Mouse (Mus musculus) midbrain, embryonic 11.5 days (tissue): ENCODE results near the gene Olfr393. TPM values are rescaled to one million over a fixed set of nuclear protein-coding genes. Genes with fewer than 3 reads are reported as not detected.

ENCODE experiments used
- ATAC-seq: fragments of 200-750 bp; cut with Nextera tagmentation; 2 replicates; pipeline ENCODE4 v1.8.0; 2017; ENCODE audit warnings: moderate TSS enrichment, moderate library complexity; ENCODE audit not compliant: low FRiP score
- DNase-seq: peaks from one replicate; pipeline ENCODE4 v3.0.0; 2015; ENCODE audit warnings: low spot score; ENCODE audit errors: missing footprints
- H3K27ac ChIP-seq: fragments of 300-500 bp; sonication (generic); 2 replicates; pipeline ENCODE4 v1.5.1; 2014; ENCODE audit warnings: low read depth, low read length
- H3K27me3 ChIP-seq: fragments of 300-500 bp; sonication (generic); 2 replicates; pipeline ENCODE4 v1.6.1; 2014; ENCODE audit warnings: mild to moderate bottlenecking, low read length, moderate library complexity, mixed read lengths; ENCODE audit not compliant: control insufficient read depth, insufficient read depth
- H3K36me3 ChIP-seq: fragments of 300-500 bp; sonication (generic); 2 replicates; pipeline ENCODE4 v1.6.1; 2014; ENCODE audit warnings: mild to moderate bottlenecking, low read length, moderate library complexity, mixed read lengths; ENCODE audit not compliant: control insufficient read depth, insufficient read depth
- H3K4me1 ChIP-seq: fragments of 300-500 bp; sonication (generic); 2 replicates; pipeline ENCODE4 v1.6.1; 2014; ENCODE audit warnings: low read length; ENCODE audit not compliant: control insufficient read depth, insufficient read depth
- H3K4me2 ChIP-seq: fragments of 300-500 bp; sonication (generic); 2 replicates; pipeline ENCODE4 v1.6.1; 2014; ENCODE audit warnings: mild to moderate bottlenecking, moderate library complexity
- H3K4me3 ChIP-seq: fragments of 300-500 bp; sonication (generic); 2 replicates; pipeline ENCODE4 v1.5.1; 2014; ENCODE audit warnings: low read depth, low read length
- H3K9ac ChIP-seq: fragments of 300-500 bp; sonication (generic); 2 replicates; pipeline ENCODE4 v1.6.1; 2014; ENCODE audit warnings: low read length
- H3K9me3 ChIP-seq: fragments of 300-500 bp; sonication (generic); 2 replicates; pipeline ENCODE4 v1.6.1; 2016; ENCODE audit warnings: low read length; ENCODE audit not compliant: control insufficient read depth
- WGBS: fragments of 180-500 bp; shearing (Covaris S2); extraction: QIAGEN DNeasy Blood & Tissue Kit; methylation state at CpG from one replicate; pipeline ENCODE4 v1.1.7; 2014; 5-methylcytosine and 5-hydroxymethylcytosine counted together
- polyA plus RNA-seq: library from polyadenylated mRNA; unstranded; fragments of >200 nt; fragmentation: Nextera tagmentation; extraction: Ambion mirVana; gene quantifications from 2 replicates; pipeline ENCODE4 v1.2.1, GENCODE M21; 2014

Olfr393 gene
- polyA plus RNA-seq: not detected in 2 replicates

DNA sequence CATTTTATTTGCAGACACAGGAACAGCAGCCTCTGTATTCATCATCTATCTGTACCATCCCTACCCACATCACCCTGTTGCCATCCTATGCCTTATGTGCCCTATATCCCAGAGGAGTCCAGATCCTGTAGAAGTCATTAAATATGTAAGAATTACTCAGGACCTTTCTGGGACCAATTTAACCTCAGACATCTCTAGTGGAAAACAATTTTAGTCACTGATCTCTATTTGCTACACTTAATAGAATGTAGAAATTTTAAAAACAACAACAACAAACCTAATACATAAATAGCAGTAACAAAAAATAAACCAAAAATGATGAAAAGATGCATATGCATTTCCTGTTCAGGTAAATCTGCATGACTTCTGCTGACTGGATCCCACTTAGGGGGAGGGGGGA is at the start of gene Olfr393:
Gene Olfr393 (minus strand): TSS at position 101 of the 400 bp plus-strand sequence.
- ATAC-seq: no peak
- no peak within 1 kb of the TSS for H3K4me3 ChIP-seq
- H3K9me3 ChIP-seq: peaks cover 2% of the 10 kb centered on the region; the same call in 1 of the 2 replicates
- no peak within 1 kb of the TSS for H3K4me2 ChIP-seq
- H3K36me3 ChIP-seq: no peaks in the 10 kb centered on the region
- DNase-seq: no peak
- H3K27ac ChIP-seq: no peak within 1 kb of the TSS
- H3K9ac ChIP-seq: no peak within 1 kb of the TSS
- H3K27me3 ChIP-seq: no peaks in the 10 kb centered on the region
- no peaks in the 10 kb centered on the region for H3K4me1 ChIP-seq

DNA sequence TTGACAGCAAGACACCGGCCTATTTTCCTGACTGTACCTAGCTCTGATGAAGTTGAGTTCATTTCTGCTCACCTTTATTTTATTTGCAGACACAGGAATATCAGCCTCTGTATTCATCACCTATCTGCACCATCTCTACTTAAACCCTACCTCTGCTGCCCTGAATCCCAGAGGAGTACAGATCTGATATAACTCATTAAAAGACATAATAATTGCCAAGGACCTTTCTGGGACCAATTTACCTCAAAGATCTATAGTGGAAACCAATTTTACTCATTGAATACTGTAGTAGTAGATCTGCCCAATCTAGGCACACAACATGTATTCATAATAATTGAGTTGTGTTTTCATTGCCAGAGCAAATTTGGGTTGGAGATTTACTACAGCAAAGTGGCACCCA is 39.4 kb upstream of the Olfr393 start, which contains the start of gene Olfr394:
Gene Olfr394 (minus strand): TSS at position 101 of the 400 bp plus-strand sequence.
- no peak within 1 kb of the TSS for H3K4me2 ChIP-seq
- no peak within 1 kb of the TSS for H3K27ac ChIP-seq
- H3K36me3 ChIP-seq: no peaks in the 10 kb centered on the region
- H3K27me3 ChIP-seq: no peaks in the 10 kb centered on the region
- no peaks in the 10 kb centered on the region for H3K4me1 ChIP-seq
- H3K9ac ChIP-seq: no peak within 1 kb of the TSS
- H3K4me3 ChIP-seq: no peak within 1 kb of the TSS
- WGBS: 76% methylated on average over 1 of the region's 1 CpGs
- ATAC-seq: no peak
- DNase-seq: no peak
- no peaks in the 10 kb centered on the region; the same call in 1 of the 2 replicates for H3K9me3 ChIP-seq

DNA sequence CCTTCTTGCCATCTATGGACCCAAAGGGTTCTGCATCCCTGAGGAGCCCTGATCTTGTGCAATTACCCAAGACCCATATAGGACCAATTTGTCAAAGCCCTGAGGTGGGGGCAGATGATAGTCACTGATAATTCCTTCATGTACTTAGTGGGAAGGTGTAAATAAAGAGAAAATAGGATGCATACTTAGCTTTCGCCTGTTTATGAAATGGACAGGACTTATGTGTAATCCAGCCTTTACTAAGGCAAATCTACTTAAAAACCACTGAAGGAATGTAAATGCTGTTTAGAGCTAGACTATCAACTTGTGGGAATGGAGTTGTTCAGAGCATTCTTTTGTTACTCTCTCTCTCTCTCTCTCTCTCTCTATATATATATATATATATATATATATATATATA is 34.3 kb downstream of the Olfr393 start, which contains the start of gene Olfr392:
Gene Olfr392 (minus strand): TSS at position 101 of the 400 bp plus-strand sequence.
- Histone ChIP-seq H3K4me1 (no peaks in the 10 kb centered on the region), H3K27ac (no peak within 1 kb of the TSS), H3K27me3 (no peaks in the 10 kb centered on the region), H3K4me2 (no peak within 1 kb of the TSS), H3K9me3 (no peaks in the 10 kb centered on the region; the same call in 1 of the 2 replicates), H3K4me3 (no peak within 1 kb of the TSS), H3K36me3 (no peaks in the 10 kb centered on the region), H3K9ac (no peak within 1 kb of the TSS)
- 82% methylated on average over 1 of the region's 1 CpGs for WGBS
- ATAC-seq: no peak
- DNase-seq: no peak

DNA sequence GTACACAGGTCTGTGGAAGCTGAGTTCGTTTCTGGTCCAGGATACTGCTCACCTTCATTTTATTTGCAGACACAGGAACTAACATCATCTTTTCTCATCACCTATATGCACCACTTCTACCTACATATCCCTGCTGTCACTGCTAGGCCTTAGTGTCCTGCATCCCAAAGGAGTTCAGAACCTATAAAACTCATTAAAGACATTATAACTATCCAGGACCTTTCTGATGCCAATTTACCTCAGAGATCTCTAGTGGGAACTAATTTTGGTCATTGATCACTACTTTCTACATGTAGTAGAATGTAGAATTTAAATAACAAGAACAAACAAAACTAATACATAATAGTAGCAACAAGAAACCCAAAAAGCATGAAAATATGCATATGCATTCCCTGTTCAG is 48.3 kb downstream of the Olfr393 start, which contains the start of gene Olfr391-ps:
Gene Olfr391-ps (minus strand): TSS at position 101 of the 400 bp plus-strand sequence.
- H3K27ac ChIP-seq: no peak within 1 kb of the TSS
- H3K9ac ChIP-seq: no peak within 1 kb of the TSS
- ATAC-seq (no peak), DNase-seq (no peak)
- H3K27me3 ChIP-seq: no peaks in the 10 kb centered on the region
- H3K4me1 ChIP-seq: no peaks in the 10 kb centered on the region
- 28% methylated on average over 1 of the region's 1 CpGs for WGBS
- H3K4me3 ChIP-seq: no peak within 1 kb of the TSS
- no peaks in the 10 kb centered on the region for H3K36me3 ChIP-seq
- no peak within 1 kb of the TSS for H3K4me2 ChIP-seq
- H3K9me3 ChIP-seq: no peaks in the 10 kb centered on the region; the same call in 1 of the 2 replicates

Other genes starting within 250 kb of the Olfr393 start
- not detected in 2 replicates for gene Zfp735, start 162.7 kb downstream of the Olfr393 start, polyA plus RNA-seq
- not detected in 2 replicates for gene Olfr389, start 70.7 kb downstream of the Olfr393 start, polyA plus RNA-seq
- gene Olfr390, start 68.5 kb downstream of the Olfr393 start, polyA plus RNA-seq: not detected in 2 replicates
- not detected in 2 replicates for gene Olfr391-ps, start 48.4 kb downstream of the Olfr393 start, polyA plus RNA-seq
- gene Olfr392, start 34.4 kb downstream of the Olfr393 start, polyA plus RNA-seq: not detected in 2 replicates
- gene Olfr394, start 39.3 kb upstream of the Olfr393 start, polyA plus RNA-seq: not detected in 2 replicates
- not detected in 2 replicates for gene Olfr395, start 57.8 kb upstream of the Olfr393 start, polyA plus RNA-seq
- not detected in 2 replicates for gene Olfr23, start 85.2 kb upstream of the Olfr393 start, polyA plus RNA-seq
- not detected in 2 replicates for gene Olfr397, start 109.4 kb upstream of the Olfr393 start, polyA plus RNA-seq
- gene Olfr398, start 139.0 kb upstream of the Olfr393 start, polyA plus RNA-seq: not detected in 2 replicates
- gene Olfr139, start 205.1 kb upstream of the Olfr393 start, polyA plus RNA-seq: not detected in 2 replicates
- gene Olfr399, start 205.2 kb upstream of the Olfr393 start, polyA plus RNA-seq: not detected in 2 replicates
- not detected in 2 replicates for gene Zfp616, start 218.5 kb upstream of the Olfr393 start, polyA plus RNA-seq